Mouse (Mus musculus): Measurements from ENCODE around the gene Dgat2. TPM values are rescaled to one million over a fixed set of nuclear protein-coding genes. Genes with fewer than 3 reads are reported as not detected.

The Dgat2 gene
- 38.3 and 41.9 TPM in 2 replicates for polyA plus RNA-seq (2015; fragmentation: Nextera tagmentation; extraction: Ambion mirVana)

- H3K4me3 ChIP-seq (ENCODE audit: low read length): peak within 1 kb of the TSS; percentile 80
- H3K27ac ChIP-seq (ENCODE audit: low read length): peak within 1 kb of the TSS; percentile 91
- ATAC-seq (ENCODE audit: low read depth): peak; percentile 98
- no peaks in the 10 kb centered on the region for H3K9me3 ChIP-seq (ENCODE audit: control insufficient read depth, low read length)
- H3K4me2 ChIP-seq (ENCODE audit: low read depth, low read length): peak within 1 kb of the TSS; percentile 98
- under 1% methylated on average over 63 of the region's 63 CpGs for WGBS
- H3K27me3 ChIP-seq (ENCODE audit: control insufficient read depth, insufficient read depth, low read depth, low read length): no peaks in the 10 kb centered on the region
- H3K9ac ChIP-seq (ENCODE audit: low read length): peak within 1 kb of the TSS; percentile 91
- H3K36me3 ChIP-seq (ENCODE audit: control insufficient read depth, insufficient read depth, low read length): no peaks in the 10 kb centered on the region
- peaks cover 9% of the 10 kb centered on the region for H3K4me1 ChIP-seq (replicated peaks; ENCODE audit: control insufficient read depth, insufficient read depth, low read length)
Measured at GRCm38 (mm10) chr7:99182432-99183172, at the start of gene Dgat2. TSS of gene Dgat2 (minus strand) at chr7:99182719.

- Histone ChIP-seq H3K9me3 (ENCODE audit: control insufficient read depth, low read length) (no peaks in the 10 kb centered on the region), H3K4me2 (ENCODE audit: low read depth, low read length) (no peak overlapping the region), H3K4me1 (replicated peaks; ENCODE audit: control insufficient read depth, insufficient read depth, low read length) (peaks cover 6% of the 10 kb centered on the region; the same call in 1 of the 2 replicates), H3K9ac (ENCODE audit: low read length) (no peak overlapping the region), H3K4me3 (ENCODE audit: low read length) (no peak overlapping the region), H3K27me3 (ENCODE audit: control insufficient read depth, insufficient read depth, low read depth, low read length) (no peaks in the 10 kb centered on the region), H3K36me3 (ENCODE audit: control insufficient read depth, insufficient read depth, low read length) (no peaks in the 10 kb centered on the region), H3K27ac (ENCODE audit: low read length) (no peak overlapping the region)
- 54% methylated on average over 7 of the region's 7 CpGs for WGBS
- peak; percentile 52 for ATAC-seq (ENCODE audit: low read depth)
Measured at GRCm38 (mm10) chr7:99230061-99230747, 47.7 kb upstream of the Dgat2 start.

GRCm38 (mm10) chr7:99229411-99229810 is 46.9 kb upstream of the Dgat2 start:
- Histone ChIP-seq H3K9ac (ENCODE audit: low read length) (no peak overlapping the region), H3K9me3 (ENCODE audit: control insufficient read depth, low read length) (no peaks in the 10 kb centered on the region), H3K36me3 (ENCODE audit: control insufficient read depth, insufficient read depth, low read length) (no peaks in the 10 kb centered on the region), H3K27ac (ENCODE audit: low read length) (no peak overlapping the region), H3K4me2 (ENCODE audit: low read depth, low read length) (no peak overlapping the region), H3K4me1 (replicated peaks; ENCODE audit: control insufficient read depth, insufficient read depth, low read length) (peaks cover 2% of the 10 kb centered on the region; the same call in 1 of the 2 replicates), H3K27me3 (ENCODE audit: control insufficient read depth, insufficient read depth, low read depth, low read length) (no peaks in the 10 kb centered on the region), H3K4me3 (ENCODE audit: low read length) (no peak overlapping the region)
- 6% methylated on average over 2 of the region's 2 CpGs for WGBS
- ATAC-seq (ENCODE audit: low read depth): peak; percentile 75; the same call in 1 of the 2 replicates

- no peak overlapping the region for H3K27ac ChIP-seq (ENCODE audit: low read length)
- no peaks in the 10 kb centered on the region for H3K27me3 ChIP-seq (ENCODE audit: control insufficient read depth, insufficient read depth, low read depth, low read length)
- H3K36me3 ChIP-seq (ENCODE audit: control insufficient read depth, insufficient read depth, low read length): no peaks in the 10 kb centered on the region
- peaks cover 2% of the 10 kb centered on the region; the same call in 1 of the 2 replicates for H3K4me1 ChIP-seq (replicated peaks; ENCODE audit: control insufficient read depth, insufficient read depth, low read length)
- no peak overlapping the region for H3K4me2 ChIP-seq (ENCODE audit: low read depth, low read length)
- no peak for ATAC-seq (ENCODE audit: low read depth)
- no peaks in the 10 kb centered on the region for H3K9me3 ChIP-seq (ENCODE audit: control insufficient read depth, low read length)
- no peak overlapping the region for H3K9ac ChIP-seq (ENCODE audit: low read length)
- H3K4me3 ChIP-seq (ENCODE audit: low read length): no peak overlapping the region
- WGBS: 60% methylated on average over 8 of the region's 8 CpGs
Measured at GRCm38 (mm10) chr7:99228825-99229224, 46.3 kb upstream of the Dgat2 start.

GRCm38 (mm10) chr7:99227267-99227666 is 44.7 kb upstream of the Dgat2 start:
- Histone ChIP-seq H3K4me1 (replicated peaks; ENCODE audit: control insufficient read depth, insufficient read depth, low read length) (peaks cover 2% of the 10 kb centered on the region; the same call in 1 of the 2 replicates), H3K4me2 (ENCODE audit: low read depth, low read length) (no peak overlapping the region), H3K9ac (ENCODE audit: low read length) (no peak overlapping the region), H3K4me3 (ENCODE audit: low read length) (no peak overlapping the region), H3K27me3 (ENCODE audit: control insufficient read depth, insufficient read depth, low read depth, low read length) (no peaks in the 10 kb centered on the region), H3K9me3 (ENCODE audit: control insufficient read depth, low read length) (no peaks in the 10 kb centered on the region), H3K36me3 (ENCODE audit: control insufficient read depth, insufficient read depth, low read length) (no peaks in the 10 kb centered on the region), H3K27ac (ENCODE audit: low read length) (no peak overlapping the region)
- WGBS: 90% methylated on average over 4 of the region's 4 CpGs
- no peak for ATAC-seq (ENCODE audit: low read depth)

- no peak for ATAC-seq (ENCODE audit: low read depth)
- H3K4me2 ChIP-seq (ENCODE audit: low read depth, low read length): no peak overlapping the region
- no peaks in the 10 kb centered on the region for H3K27me3 ChIP-seq (ENCODE audit: control insufficient read depth, insufficient read depth, low read depth, low read length)
- 69% methylated on average over 10 of the region's 10 CpGs for WGBS
- H3K4me3 ChIP-seq (ENCODE audit: low read length): no peak overlapping the region
- H3K9me3 ChIP-seq (ENCODE audit: control insufficient read depth, low read length): no peaks in the 10 kb centered on the region
- H3K36me3 ChIP-seq (ENCODE audit: control insufficient read depth, insufficient read depth, low read length): no peaks in the 10 kb centered on the region
- H3K27ac ChIP-seq (ENCODE audit: low read length): no peak overlapping the region
- H3K4me1 ChIP-seq (replicated peaks; ENCODE audit: control insufficient read depth, insufficient read depth, low read length): peaks cover 2% of the 10 kb centered on the region; the same call in 1 of the 2 replicates
- no peak overlapping the region for H3K9ac ChIP-seq (ENCODE audit: low read length)
Measured at GRCm38 (mm10) chr7:99226662-99227061, 44.1 kb upstream of the Dgat2 start.

- H3K9me3 ChIP-seq (ENCODE audit: control insufficient read depth, low read length): no peaks in the 10 kb centered on the region
- H3K27me3 ChIP-seq (ENCODE audit: control insufficient read depth, insufficient read depth, low read depth, low read length): no peaks in the 10 kb centered on the region
- H3K36me3 ChIP-seq (ENCODE audit: control insufficient read depth, insufficient read depth, low read length): no peaks in the 10 kb centered on the region
- 62% methylated on average over 6 of the region's 6 CpGs for WGBS
- H3K4me3 ChIP-seq (ENCODE audit: low read length): no peak overlapping the region
- no peak overlapping the region for H3K4me2 ChIP-seq (ENCODE audit: low read depth, low read length)
- no peak overlapping the region for H3K9ac ChIP-seq (ENCODE audit: low read length)
- H3K27ac ChIP-seq (ENCODE audit: low read length): no peak overlapping the region
- peaks cover 2% of the 10 kb centered on the region; the same call in 1 of the 2 replicates for H3K4me1 ChIP-seq (replicated peaks; ENCODE audit: control insufficient read depth, insufficient read depth, low read length)
- ATAC-seq (ENCODE audit: low read depth): no peak
Measured at GRCm38 (mm10) chr7:99225421-99225820, 42.9 kb upstream of the Dgat2 start.

GRCm38 (mm10) chr7:99224648-99225190 is 42.2 kb upstream of the Dgat2 start:
- Histone ChIP-seq H3K4me1 (replicated peaks; ENCODE audit: control insufficient read depth, insufficient read depth, low read length) (no peaks in the 10 kb centered on the region), H3K27me3 (ENCODE audit: control insufficient read depth, insufficient read depth, low read depth, low read length) (no peaks in the 10 kb centered on the region), H3K4me3 (ENCODE audit: low read length) (no peak overlapping the region), H3K9ac (ENCODE audit: low read length) (no peak overlapping the region), H3K36me3 (ENCODE audit: control insufficient read depth, insufficient read depth, low read length) (no peaks in the 10 kb centered on the region), H3K9me3 (ENCODE audit: control insufficient read depth, low read length) (no peaks in the 10 kb centered on the region), H3K27ac (ENCODE audit: low read length) (no peak overlapping the region), H3K4me2 (ENCODE audit: low read depth, low read length) (no peak overlapping the region)
- no peak for ATAC-seq (ENCODE audit: low read depth)
- WGBS: 42% methylated on average over 1 of the region's 1 CpGs

- Histone ChIP-seq H3K27me3 (ENCODE audit: control insufficient read depth, insufficient read depth, low read depth, low read length) (no peaks in the 10 kb centered on the region), H3K36me3 (ENCODE audit: control insufficient read depth, insufficient read depth, low read length) (no peaks in the 10 kb centered on the region)
- 72% methylated on average over 7 of the region's 7 CpGs for WGBS
Measured at GRCm38 (mm10) chr7:99224225-99224624, 41.7 kb upstream of the Dgat2 start.

More at GRCm38 (mm10) chr7:99224225-99224624, 41.7 kb upstream of the Dgat2 start:
- ATAC-seq (ENCODE audit: low read depth): no peak
- H3K4me3 ChIP-seq (ENCODE audit: low read length): no peak overlapping the region
- no peaks in the 10 kb centered on the region for H3K9me3 ChIP-seq (ENCODE audit: control insufficient read depth, low read length)
- H3K4me1 ChIP-seq (replicated peaks; ENCODE audit: control insufficient read depth, insufficient read depth, low read length): no peaks in the 10 kb centered on the region
- H3K9ac ChIP-seq (ENCODE audit: low read length): no peak overlapping the region
- no peak overlapping the region for H3K27ac ChIP-seq (ENCODE audit: low read length)
- no peak overlapping the region for H3K4me2 ChIP-seq (ENCODE audit: low read depth, low read length)
